Mouse (Mus musculus): Measurements from ENCODE around the gene Bcl2l2.

Bcl2l2 gene

DNA sequence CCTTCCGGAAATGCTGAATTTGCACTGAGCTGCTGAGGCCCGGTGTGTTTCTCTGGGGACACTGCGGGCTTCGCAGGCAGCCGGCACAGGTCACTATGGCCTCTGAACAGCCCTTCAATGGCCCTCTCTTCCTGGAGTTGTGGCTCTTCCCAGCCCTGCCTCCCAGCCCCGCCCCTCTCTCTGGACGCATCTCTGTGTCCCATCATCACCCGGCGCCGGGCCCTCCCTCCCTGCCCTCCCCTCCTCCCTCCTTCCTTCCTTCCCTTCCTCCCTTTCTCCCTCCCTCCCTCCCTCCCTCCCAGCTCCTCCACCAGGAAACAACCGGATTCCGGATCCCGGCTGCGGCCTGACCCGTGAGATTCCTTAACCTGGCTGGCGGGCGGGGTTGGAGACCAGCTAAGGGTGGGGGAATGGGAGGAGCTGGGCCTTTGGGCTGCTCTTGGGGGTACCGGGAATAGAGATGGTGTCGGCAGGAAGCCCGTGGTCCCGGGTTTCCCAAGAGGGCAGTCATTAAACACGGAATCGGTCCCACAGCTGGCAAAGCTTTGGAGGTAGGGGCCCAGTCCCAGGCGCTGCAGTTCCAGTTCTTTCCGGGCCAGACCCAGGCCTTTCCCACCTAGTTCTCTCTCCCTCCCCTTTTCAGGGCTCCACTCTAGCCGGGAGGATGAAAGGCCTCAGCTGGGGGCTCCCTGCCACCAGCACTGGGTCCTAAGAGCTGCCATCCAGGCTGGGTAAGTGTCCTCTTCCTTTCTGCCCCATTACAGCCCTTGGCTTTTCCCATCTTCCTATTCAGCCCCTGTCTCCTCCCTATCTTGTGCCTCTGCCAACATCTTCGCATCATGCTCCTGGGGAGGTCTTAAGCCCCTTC lies at the start of gene Bcl2l2, which contains the start of gene Gm20521:
TSS of gene Bcl2l2 (plus strand) at position 224 of the 868 bp plus-strand sequence.
TSS of gene Gm20521 (plus strand) at position 288 of the 868 bp plus-strand sequence.
- DNase-seq (ENCODE audit: extremely low read depth, insufficient read length, low spot score): peak; percentile 90

DNA sequence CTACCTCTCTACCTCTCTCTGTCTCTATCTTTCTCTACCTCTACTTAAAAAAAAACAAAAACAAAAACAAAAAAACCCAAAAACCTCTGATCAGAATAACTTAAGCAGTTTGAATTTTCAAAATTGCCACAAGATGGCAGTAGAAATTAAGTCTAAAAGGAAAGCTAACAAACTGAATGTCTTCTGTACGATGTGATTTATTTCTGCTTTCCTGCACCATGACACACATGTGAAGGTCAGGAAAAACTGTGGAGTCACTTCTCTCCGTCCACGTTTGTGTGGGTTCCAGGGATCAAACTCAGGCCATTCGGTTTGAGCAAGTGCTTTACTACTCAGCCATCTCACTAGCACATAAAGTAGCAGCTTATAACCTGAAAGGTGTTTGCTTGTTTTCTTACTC lies 39.7 kb upstream of the Bcl2l2 start:
- DNase-seq (ENCODE audit: extremely low read depth, insufficient read length, low spot score): peak; percentile 25

DNA sequence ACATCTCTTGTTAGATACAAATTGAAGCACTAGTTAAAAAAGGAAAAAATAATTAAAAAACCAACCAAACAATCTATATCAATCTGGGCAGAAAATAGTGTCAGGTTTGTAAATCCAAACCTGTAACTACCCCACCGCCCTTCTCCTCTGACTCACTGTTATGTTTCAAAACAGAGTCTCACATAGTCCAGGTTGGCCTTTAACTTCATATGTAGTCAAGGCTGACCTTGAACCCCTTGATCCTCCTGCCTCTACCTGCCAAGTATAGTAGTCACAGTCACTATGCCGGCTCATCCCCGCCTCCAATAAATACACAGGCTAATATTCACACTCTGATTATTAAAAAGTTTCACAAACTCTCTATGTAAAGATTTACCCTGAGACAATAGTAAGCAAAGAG lies 27.5 kb upstream of the Bcl2l2 start:
- DNase-seq (ENCODE audit: extremely low read depth, insufficient read length, low spot score): no peak

DNA sequence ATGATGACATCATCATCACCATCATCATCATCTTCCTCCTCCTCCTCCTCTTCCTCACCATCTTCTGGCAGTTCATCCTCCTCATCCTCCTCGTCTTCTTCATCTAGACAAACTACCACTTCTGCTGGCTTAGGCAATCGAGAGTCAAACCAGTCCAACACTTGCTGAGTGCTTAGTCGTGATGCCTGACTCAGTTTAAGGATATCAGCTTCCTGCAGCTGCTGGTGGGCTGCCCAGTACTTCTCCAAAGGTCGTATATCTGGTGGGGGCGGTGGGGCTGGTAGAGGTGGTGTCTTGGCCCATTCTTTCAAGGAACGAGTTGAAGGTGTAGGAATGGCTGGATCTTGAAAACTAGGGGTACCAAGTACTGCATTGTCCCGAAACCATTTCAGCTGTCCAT lies 26.5 kb upstream of the Bcl2l2 start:
- no peak for DNase-seq (ENCODE audit: extremely low read depth, insufficient read length, low spot score)

DNA sequence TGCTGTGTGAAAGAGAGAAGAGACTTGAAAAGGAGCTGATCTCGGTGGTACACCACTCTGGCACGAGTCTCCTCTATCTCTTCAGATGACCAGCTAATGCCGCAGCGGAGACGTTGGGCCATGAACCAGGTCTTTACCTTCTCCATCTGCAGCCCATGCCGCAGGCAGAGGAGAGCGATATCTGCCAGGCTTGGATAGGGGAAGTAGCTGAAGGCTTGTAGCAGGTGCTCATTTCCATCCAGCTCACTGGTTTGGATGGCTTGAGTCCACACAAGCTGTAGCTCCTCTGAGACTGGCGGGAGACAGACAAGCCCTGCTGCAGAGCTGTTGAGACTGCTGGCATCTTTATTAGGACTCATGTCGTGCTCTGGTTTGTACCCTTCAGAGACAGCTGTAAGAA lies 25.3 kb upstream of the Bcl2l2 start:
- DNase-seq (ENCODE audit: extremely low read depth, insufficient read length, low spot score): no peak

DNA sequence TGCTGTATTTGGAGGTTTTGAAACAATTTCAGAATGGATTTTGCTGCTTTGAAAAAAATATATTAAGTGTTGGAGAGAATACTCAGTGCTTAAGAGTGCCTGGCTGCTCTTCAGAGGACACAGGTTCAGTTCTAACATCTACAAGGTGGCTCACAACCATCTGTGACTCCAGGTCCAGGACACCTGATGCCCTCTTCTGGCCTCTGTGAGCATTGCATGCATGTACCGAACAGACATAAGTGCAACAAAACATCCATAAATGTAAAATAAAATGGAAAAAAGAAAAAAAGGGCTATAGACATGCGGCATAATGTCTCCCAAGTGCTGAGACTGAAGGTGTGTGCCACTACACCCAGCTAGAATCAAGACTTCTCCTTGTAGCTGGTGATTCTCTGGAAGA lies 22.7 kb upstream of the Bcl2l2 start:
- no peak for DNase-seq (ENCODE audit: extremely low read depth, insufficient read length, low spot score)

DNA sequence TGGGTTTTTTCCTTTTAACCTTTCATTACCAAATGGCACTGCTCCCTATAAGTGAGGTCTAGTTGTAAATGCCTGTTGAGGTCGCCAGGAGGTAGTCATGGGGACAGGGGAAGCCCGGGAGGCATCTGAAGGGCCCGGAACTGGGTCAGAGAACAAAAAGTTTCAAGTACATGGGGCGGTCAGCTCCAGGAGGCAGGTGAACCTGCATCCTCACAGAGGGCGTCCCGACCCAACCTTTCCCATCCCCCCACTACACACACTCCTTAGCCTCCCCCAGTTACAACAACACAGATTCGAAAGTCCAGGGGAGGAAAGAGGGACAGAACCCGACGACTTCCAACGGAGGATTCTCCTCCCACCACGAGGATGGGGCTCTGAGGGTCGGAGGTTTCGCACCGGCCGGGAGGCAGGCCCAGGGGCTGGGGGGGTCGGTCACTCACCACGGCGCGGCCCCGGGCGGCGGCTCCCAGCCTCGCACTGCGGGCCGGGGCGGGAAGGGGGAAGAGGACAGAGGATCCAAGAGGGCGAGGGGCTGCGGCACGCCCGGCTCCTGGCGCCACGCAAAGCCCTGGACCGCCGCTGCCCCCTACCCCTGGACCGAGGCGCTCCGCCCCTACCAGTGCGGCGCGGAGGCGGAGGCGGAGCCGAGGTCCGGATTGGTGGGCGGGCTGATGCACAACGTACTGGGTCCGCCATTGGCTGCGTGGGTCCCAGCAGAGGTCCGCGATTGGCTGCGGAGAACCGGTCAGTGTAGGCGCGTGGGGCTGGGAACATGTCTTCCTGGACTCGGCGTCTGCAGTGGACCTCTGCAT lies 19.5 kb upstream of the Bcl2l2 start:
- DNase-seq (ENCODE audit: extremely low read depth, insufficient read length, low spot score): peak; percentile 88

DNA sequence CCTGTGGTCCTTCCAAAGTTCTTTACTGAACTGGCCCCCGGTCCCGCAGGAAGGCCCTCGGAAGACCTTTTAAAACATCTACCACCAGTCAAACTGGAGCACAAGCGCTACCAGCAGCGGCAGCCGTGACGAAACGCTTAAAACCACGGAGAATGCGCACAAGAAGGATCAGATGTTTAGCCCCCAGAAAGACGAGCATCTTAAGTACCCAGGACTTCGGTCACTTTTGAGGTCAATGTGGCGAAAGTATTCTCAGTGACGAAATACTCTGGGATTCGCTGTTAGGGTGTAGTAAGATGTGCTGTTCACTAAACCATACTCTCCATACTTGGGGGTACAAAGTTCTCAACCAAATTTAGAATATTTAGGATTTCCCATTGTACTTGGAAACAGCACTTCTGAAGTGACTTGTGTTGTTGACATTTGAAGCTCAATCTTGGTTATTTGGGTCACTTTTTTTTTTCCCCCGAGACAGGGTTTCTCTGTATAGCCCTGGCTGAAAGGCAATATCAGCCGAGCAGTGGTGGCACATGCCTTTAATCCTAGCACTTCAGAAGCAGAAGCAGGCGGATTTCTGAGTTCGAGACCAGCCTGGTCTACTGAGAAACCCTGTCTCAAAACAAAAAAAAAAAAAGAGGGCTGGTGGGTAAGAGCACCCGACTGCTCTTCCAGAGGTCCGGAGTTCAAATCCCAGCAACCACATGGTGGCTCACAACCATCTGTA lies 18.7 kb upstream of the Bcl2l2 start:
- DNase-seq (ENCODE audit: extremely low read depth, insufficient read length, low spot score): no peak

DNA sequence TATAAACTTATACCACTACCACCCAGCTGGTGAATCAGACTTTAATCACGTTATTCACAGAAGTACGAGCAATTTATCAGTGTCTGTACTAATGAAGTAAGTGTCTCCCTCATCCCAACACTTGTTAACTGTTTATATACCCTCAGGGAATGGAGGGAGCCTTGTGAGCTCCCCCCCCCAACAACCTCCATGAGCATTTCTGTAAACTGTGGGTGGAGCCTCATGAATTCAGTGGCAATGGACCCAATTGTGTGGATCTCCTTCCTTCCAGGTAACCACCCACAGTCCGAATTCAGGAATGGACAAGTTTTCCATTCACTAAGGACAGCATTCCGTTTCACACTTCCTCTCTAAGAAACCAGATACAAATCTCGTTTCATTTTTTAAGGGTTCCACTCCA lies 17.6 kb upstream of the Bcl2l2 start:
- DNase-seq (ENCODE audit: extremely low read depth, insufficient read length, low spot score): no peak

DNA sequence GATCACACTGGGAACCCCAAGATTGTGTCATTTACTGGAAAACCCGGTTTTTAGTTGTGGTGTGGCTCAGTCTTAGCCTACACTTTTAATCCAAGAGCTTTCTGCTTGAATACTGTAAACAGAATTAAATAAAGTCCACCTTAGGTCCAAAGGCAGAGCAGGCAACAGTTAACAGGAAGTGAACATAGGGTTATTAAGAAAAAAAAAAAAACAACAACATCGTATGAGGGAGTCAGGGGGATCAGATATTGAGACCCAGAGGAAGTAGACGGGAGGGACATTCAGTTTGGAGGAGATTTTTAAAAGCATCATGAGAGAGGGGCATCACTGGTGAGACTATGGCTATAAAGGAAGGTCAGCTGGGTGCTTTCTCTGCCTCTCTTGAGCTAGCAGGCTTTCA lies 16.9 kb upstream of the Bcl2l2 start:
- no peak for DNase-seq (ENCODE audit: extremely low read depth, insufficient read length, low spot score)

DNA sequence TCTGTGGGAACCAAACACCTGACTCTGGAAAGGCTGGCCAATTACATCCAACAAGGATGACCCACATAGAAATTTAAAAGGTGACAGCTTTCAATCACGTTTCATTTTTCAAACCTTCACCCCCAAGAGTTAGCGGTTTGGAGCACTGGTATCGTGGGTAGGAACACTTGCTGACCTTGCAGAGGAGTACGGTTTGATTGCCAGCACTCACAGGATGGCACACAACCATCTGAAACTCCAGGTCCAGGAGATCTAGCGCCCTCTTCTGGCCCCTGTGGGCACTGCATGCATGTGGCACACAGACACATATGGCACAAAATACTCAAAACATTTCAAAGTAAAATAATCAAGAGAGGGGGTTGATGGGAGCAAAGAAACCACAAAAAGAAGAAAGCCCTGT lies 16.2 kb upstream of the Bcl2l2 start:
- DNase-seq (ENCODE audit: extremely low read depth, insufficient read length, low spot score): no peak

DNA sequence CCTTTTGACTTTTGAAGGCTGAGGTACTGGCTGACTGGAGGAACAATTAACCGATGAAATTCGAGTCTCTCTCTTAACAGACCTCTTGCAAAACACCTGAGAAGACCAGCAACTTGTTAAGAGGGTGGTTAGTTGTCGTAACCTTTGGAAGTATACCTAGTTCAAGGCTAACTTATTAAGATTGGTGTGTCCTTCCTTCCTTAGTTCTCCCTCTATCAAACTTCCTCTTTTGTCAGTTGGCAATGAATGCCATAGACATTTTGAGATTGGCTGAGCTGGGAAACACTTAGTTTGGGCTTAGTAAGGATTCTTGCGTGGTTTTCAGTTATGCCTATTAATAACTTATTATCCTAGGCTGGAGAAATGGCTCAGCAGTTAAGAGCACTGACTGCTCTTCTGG lies 15.2 kb upstream of the Bcl2l2 start:
- DNase-seq (ENCODE audit: extremely low read depth, insufficient read length, low spot score): no peak

DNA sequence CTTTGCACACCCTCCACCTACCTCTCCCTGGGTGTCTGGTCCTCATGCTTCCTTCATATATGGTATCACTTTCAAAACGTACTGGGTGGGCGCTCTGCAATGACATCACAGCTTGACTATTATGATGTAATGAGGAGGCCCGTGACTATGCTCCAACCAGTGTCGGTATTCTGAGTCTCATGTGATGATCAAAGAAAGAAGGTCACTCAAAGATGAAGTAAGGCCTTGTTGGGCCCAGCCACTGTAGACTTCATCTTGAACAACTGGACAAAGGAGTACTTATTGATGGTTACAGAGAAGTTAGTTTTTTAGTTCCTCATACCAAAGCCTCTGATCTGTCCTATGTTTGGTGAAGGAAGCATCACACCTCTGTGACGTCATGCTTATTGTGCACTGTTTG lies 12.3 kb upstream of the Bcl2l2 start, which contains the start of gene Homez:
TSS of gene Homez (minus strand) at position 101 of the 400 bp plus-strand sequence.
- no peak for DNase-seq (ENCODE audit: extremely low read depth, insufficient read length, low spot score)

DNA sequence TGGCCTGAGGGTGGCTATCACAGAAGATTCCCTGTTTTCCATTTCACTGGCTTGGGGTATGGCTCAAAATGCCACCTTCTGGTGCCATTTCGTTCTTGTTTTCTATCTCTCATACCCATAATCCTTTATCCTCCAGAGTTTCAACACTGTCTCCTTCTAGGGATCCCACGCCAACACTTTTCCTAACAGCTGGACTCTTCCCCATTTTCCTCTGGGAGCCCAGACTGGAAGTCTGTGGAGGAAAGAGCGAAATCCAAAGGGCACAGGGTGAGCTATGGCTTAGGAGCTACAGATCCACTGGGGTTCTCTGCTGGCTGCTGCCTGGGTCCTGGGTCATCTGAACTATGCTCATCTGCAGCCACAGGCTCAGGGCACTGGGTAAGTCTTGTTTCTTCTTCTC lies 9.0 kb upstream of the Bcl2l2 start:
- DNase-seq (ENCODE audit: extremely low read depth, insufficient read length, low spot score): no peak

DNA sequence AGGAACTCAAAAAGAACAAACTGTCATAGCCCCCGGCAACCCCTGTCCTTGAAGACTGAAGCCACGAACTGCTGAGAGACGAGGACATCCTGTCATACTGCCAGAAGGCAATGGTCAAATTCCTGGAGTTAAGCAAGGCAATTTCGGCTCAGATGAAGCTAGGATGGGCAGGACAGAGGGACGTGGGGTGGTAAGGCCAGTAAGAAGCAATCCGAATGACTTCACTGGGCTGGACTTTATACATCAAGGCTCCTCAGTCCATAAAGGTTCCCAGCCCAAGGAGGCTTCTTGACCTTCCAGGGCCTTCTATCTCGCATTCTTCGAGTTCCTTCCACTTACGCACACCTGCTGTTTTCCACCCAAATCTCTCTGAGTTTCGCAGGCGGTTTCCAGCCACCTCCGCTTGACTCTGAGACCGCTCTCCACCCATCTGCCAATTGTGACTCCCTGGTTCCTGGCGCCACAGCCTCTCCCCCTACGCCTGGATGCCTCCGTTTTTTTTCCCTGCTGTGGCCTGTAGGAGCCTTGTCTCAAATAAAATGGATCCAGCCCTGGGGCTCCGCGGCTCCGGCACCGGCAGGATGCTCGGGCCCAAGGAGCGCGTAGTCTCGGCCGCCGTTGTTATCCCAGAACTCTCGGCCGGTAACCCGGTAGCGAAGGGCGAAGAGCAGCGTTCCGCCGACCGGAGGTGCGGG lies 7.2 kb upstream of the Bcl2l2 start:
- DNase-seq (ENCODE audit: extremely low read depth, insufficient read length, low spot score): no peak

DNA sequence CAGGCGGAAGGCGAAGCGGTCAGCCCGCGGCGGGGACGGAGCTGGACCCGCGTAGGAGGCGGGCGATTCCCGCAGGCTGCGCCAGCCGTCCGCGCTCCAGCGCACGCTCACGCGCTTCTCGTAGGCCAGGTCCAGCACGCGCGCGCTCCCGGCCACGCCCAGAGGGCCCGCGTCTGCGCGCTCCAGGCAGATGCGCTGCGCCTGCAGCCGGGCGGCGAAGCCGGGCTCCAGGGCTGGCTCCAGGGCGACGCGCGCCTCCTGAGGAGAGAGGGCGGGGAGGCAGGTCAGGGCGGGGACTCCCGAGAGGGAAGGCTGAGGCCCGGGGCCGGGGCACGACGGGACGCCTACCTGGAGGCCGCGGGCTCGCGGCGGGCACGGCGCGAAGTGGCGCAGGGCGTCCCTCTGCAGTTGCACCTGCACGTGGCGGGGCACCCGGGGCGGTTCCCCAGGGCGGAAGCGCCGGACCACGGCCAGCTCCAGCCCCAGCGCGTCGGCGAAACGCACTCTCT lies 6.6 kb upstream of the Bcl2l2 start:
- DNase-seq (ENCODE audit: extremely low read depth, insufficient read length, low spot score): peak; percentile 92

DNA sequence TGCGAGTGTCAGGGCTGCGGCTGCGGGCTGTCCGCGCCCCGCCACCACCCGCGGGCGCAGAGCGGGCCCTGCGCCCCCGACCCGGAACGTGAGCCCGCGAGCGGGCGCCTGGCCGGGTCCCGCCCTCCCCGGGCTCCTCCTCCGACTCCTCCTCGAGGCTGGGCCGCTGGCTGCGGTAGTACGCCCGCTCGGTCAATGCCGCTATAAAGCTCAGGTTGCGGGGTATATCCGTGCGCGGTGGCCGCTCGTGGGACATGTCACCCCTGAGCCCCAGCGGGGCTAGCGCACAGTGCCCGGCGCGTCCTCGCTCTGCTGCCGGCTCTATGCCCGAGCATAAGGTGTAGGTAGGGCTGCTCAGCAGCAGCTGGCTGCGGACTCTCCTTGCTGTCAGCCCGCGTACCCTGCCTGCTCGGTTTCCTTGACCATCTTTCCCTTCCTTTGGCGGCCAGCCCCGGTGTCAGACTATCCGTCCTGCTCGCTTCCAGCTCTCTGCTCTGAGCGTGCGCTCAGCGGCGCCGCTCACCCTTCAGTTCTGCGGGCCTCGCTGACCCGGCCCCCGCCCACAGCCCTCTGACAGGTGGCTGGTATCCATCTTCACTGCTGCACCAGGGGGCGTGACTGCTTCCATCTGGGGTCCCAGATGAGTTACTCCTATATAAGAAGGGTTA lies 6.0 kb upstream of the Bcl2l2 start, which contains the start of gene Ppp1r3e:
TSS of gene Ppp1r3e (minus strand) at position 503 of the 668 bp plus-strand sequence.
- no peak for DNase-seq (ENCODE audit: extremely low read depth, insufficient read length, low spot score)

DNA sequence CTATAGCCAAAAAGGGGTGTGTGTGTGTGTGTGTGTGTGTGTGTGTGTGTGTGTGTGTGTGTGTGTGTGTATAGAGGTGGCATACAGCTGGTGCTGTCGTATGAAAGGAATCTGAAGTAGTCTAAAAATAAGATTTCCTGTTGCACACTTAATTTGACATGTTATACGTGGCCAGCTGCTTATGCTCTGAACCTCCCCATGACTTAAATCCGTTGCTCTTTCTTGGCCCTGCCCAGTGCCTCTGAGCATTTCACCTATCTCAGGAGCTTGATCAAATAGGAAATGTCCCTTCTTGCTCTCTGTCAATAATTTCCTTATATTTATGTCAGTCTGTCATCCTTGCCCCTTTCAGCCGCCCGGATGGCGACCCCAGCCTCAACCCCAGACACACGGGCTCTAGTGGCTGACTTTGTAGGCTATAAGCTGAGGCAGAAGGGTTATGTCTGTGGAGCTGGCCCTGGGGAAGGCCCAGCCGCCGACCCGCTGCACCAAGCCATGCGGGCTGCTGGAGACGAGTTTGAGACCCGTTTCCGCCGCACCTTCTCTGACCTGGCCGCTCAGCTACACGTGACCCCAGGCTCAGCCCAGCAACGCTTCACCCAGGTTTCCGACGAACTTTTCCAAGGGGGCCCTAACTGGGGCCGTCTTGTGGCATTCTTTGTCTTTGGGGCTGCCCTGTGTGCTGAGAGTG lies 990 bp downstream of the Bcl2l2 start:
- DNase-seq (ENCODE audit: extremely low read depth, insufficient read length, low spot score): no peak

DNA sequence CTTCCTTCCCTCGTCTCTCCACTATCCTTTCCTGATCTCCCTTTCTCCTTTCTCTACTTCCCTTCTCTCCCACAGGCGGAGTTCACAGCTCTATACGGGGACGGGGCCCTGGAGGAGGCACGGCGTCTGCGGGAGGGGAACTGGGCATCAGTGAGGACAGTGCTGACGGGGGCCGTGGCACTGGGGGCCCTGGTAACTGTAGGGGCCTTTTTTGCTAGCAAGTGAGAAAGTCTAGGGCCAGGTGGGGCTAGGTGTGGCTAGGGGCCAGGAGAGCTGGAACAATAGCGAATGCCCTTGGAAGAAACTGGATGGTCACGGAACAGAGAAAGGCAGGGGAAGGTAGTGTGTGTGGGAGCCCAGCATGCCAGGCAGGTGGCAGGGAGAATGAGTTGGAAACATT lies 2.1 kb downstream of the Bcl2l2 start:
- DNase-seq (ENCODE audit: extremely low read depth, insufficient read length, low spot score): no peak

Measured in 3134 (cell line).